Mouse (Mus musculus) cerebellum, adult 9-10 months (tissue): ENCODE measurements at regions not wholly inside any gene's neighbourhood (a gene's known extent, or its start where the extent isn't known, plus 50 kb on each side); places are given as distances from the start of the nearest gene placed in this dataset.

Experiments used
- DNase-seq: peaks from one replicate; pipeline ENCODE4 v3.0.0; 2022

GRCm38 (mm10) chr6:47745856-47746255 lies 67.4 kb downstream of the Pdia4 start:
- DNase-seq: peak; percentile 56

- peak; percentile 68 for DNase-seq
Measured at GRCm38 (mm10) chr6:47743856-47744255, 69.4 kb downstream of the Pdia4 start.

GRCm38 (mm10) chr6:47740216-47740615 lies 73.0 kb downstream of the Pdia4 start:
- DNase-seq: peak; percentile 45

GRCm38 (mm10) chr6:47739696-47740095 lies 73.5 kb downstream of the Pdia4 start:
- peak; percentile 85 for DNase-seq

GRCm38 (mm10) chr6:47737972-47738371 lies 75.3 kb downstream of the Pdia4 start:
- DNase-seq: peak; percentile 58
